Mouse (Mus musculus): ENCODE measurements around the gene Ddi2.

- TF ChIP-seq MAFK (IDR thresholded peaks at IDR 0.05; ENCODE audit: insufficient read depth, low read depth, low read length) (no peak), ZNF384 (IDR thresholded peaks at IDR 0.05; ENCODE audit: low read depth, low read length) (no peak), CHD2 (IDR thresholded peaks at IDR 0.05; ENCODE audit: low read depth, low read length) (no peak), HCFC1 (IDR thresholded peaks at IDR 0.05; ENCODE audit: borderline replicate concordance, insufficient read depth, low read length) (no peak), ZC3H11A (IDR thresholded peaks at IDR 0.05; ENCODE audit: borderline replicate concordance, low read depth, low read length) (no peak)
Measured at GRCm38 (mm10) chr4:141635991-141636390, 87.2 kb downstream of the Ddi2 start.

Data from ES-E14 (cell line).